Mouse (Mus musculus): Measurements from ENCODE around the gene Zc3hc1. TPM values are rescaled to one million over a fixed set of nuclear protein-coding genes. Genes with fewer than 3 reads are reported as not detected.

The Zc3hc1 gene
- 84.6 and 90.8 TPM in 2 replicates for polyA plus RNA-seq (2016; fragmentation: Nextera tagmentation; extraction: Ambion mirVana)

GRCm38 (mm10) chr6:30390714-30391697, at the start of gene Zc3hc1:
Zc3hc1 (minus strand) TSS chr6:30391028.
- 18% methylated on average over 33 of the region's 33 CpGs for whole genome bisulfite sequencing
- no peaks in the 10 kb centered on the region for H3K9me3 ChIP-seq

GRCm38 (mm10) chr6:30439576-30439975, 48.7 kb upstream of the Zc3hc1 start:
- WGBS: 96% methylated on average over 10 of the region's 10 CpGs
- no peaks in the 10 kb centered on the region for H3K4me1 ChIP-seq
- peaks cover 52% of the 10 kb centered on the region for H3K36me3 ChIP-seq (replicated peaks)

More at GRCm38 (mm10) chr6:30390714-30391697, at the start of gene Zc3hc1:
- Histone ChIP-seq H3K4me1 (peaks cover 6% of the 10 kb centered on the region), H3K27ac (replicated peaks) (peak within 1 kb of the TSS; percentile 90), H3K4me3 (peak within 1 kb of the TSS; percentile 83), H3K36me3 (replicated peaks) (peaks cover 14% of the 10 kb centered on the region), H3K27me3 (replicated peaks; ENCODE audit: low read depth, poor library complexity, severe bottlenecking) (no peaks in the 10 kb centered on the region)
- DNase-seq (ENCODE audit: low spot score): peak; percentile 83

GRCm38 (mm10) chr6:30437054-30437453, 46.2 kb upstream of the Zc3hc1 start:
- Histone ChIP-seq H3K27ac (replicated peaks) (no peak overlapping the region), H3K4me1 (no peaks in the 10 kb centered on the region), H3K36me3 (replicated peaks) (peaks cover 39% of the 10 kb centered on the region), H3K4me3 (no peak overlapping the region), H3K27me3 (replicated peaks; ENCODE audit: low read depth, poor library complexity, severe bottlenecking) (no peaks in the 10 kb centered on the region), H3K9me3 (no peaks in the 10 kb centered on the region)
- no peak for DNase-seq (ENCODE audit: low spot score)
- WGBS: 81% methylated on average over 3 of the region's 3 CpGs

More at GRCm38 (mm10) chr6:30439576-30439975, 48.7 kb upstream of the Zc3hc1 start:
- H3K27ac ChIP-seq (replicated peaks): no peak overlapping the region
- no peak overlapping the region for H3K4me3 ChIP-seq
- no peaks in the 10 kb centered on the region for H3K27me3 ChIP-seq (replicated peaks; ENCODE audit: low read depth, poor library complexity, severe bottlenecking)
- no peaks in the 10 kb centered on the region for H3K9me3 ChIP-seq
- no peak for DNase-seq (ENCODE audit: low spot score)

- no peaks in the 10 kb centered on the region for H3K27me3 ChIP-seq (replicated peaks; ENCODE audit: low read depth, poor library complexity, severe bottlenecking)
- WGBS: 95% methylated on average over 3 of the region's 3 CpGs
- no peaks in the 10 kb centered on the region for H3K9me3 ChIP-seq
- no peak overlapping the region for H3K4me3 ChIP-seq
- H3K27ac ChIP-seq (replicated peaks): no peak overlapping the region
- no peaks in the 10 kb centered on the region for H3K4me1 ChIP-seq
- DNase-seq (ENCODE audit: low spot score): no peak
- peaks cover 37% of the 10 kb centered on the region for H3K36me3 ChIP-seq (replicated peaks)
Measured at GRCm38 (mm10) chr6:30436476-30436875, 45.6 kb upstream of the Zc3hc1 start.

- DNase-seq (ENCODE audit: low spot score): no peak
- Histone ChIP-seq H3K27me3 (replicated peaks; ENCODE audit: low read depth, poor library complexity, severe bottlenecking) (no peaks in the 10 kb centered on the region), H3K36me3 (replicated peaks) (peaks cover 38% of the 10 kb centered on the region), H3K4me1 (no peaks in the 10 kb centered on the region), H3K27ac (replicated peaks) (no peak overlapping the region), H3K4me3 (no peak overlapping the region), H3K9me3 (no peaks in the 10 kb centered on the region)
- WGBS: 81% methylated on average over 3 of the region's 3 CpGs
Measured at GRCm38 (mm10) chr6:30432461-30433192, 41.8 kb upstream of the Zc3hc1 start.

GRCm38 (mm10) chr6:30416801-30417200, 26.0 kb upstream of the Zc3hc1 start:
- no peak overlapping the region for H3K27ac ChIP-seq (replicated peaks)
- DNase-seq (ENCODE audit: low spot score): no peak
- H3K4me3 ChIP-seq: no peak overlapping the region
- whole genome bisulfite sequencing: 92% methylated on average over 7 of the region's 7 CpGs
- H3K9me3 ChIP-seq: no peaks in the 10 kb centered on the region
- no peaks in the 10 kb centered on the region for H3K27me3 ChIP-seq (replicated peaks; ENCODE audit: low read depth, poor library complexity, severe bottlenecking)
- H3K4me1 ChIP-seq: peaks cover 4% of the 10 kb centered on the region; the same call in 1 of the 2 replicates
- peaks cover 66% of the 10 kb centered on the region for H3K36me3 ChIP-seq (replicated peaks)

- Histone ChIP-seq H3K9me3 (no peaks in the 10 kb centered on the region), H3K27ac (replicated peaks) (no peak overlapping the region), H3K27me3 (replicated peaks; ENCODE audit: low read depth, poor library complexity, severe bottlenecking) (no peaks in the 10 kb centered on the region), H3K36me3 (replicated peaks) (peaks cover 60% of the 10 kb centered on the region), H3K4me1 (peaks cover 4% of the 10 kb centered on the region; the same call in 1 of the 2 replicates), H3K4me3 (no peak overlapping the region)
- 95% methylated on average over 2 of the region's 2 CpGs for WGBS
- DNase-seq (ENCODE audit: low spot score): no peak
Measured at GRCm38 (mm10) chr6:30416126-30416525, 25.3 kb upstream of the Zc3hc1 start.

- no peak for DNase-seq (ENCODE audit: low spot score)
- Histone ChIP-seq H3K36me3 (replicated peaks) (peaks cover 46% of the 10 kb centered on the region), H3K27me3 (replicated peaks; ENCODE audit: low read depth, poor library complexity, severe bottlenecking) (no peaks in the 10 kb centered on the region), H3K9me3 (no peaks in the 10 kb centered on the region), H3K27ac (replicated peaks) (no peak overlapping the region), H3K4me3 (no peak overlapping the region), H3K4me1 (no peaks in the 10 kb centered on the region)
- WGBS: 91% methylated on average over 4 of the region's 4 CpGs
Measured at GRCm38 (mm10) chr6:30411311-30411710, 20.5 kb upstream of the Zc3hc1 start.

GRCm38 (mm10) chr6:30409399-30410093, 18.7 kb upstream of the Zc3hc1 start:
- no peaks in the 10 kb centered on the region for H3K9me3 ChIP-seq
- DNase-seq (ENCODE audit: low spot score): no peak
- peaks cover 37% of the 10 kb centered on the region for H3K36me3 ChIP-seq (replicated peaks)
- H3K4me1 ChIP-seq: peaks cover 3% of the 10 kb centered on the region
- H3K27me3 ChIP-seq (replicated peaks; ENCODE audit: low read depth, poor library complexity, severe bottlenecking): no peaks in the 10 kb centered on the region
- H3K27ac ChIP-seq (replicated peaks): no peak overlapping the region
- WGBS: 91% methylated on average over 7 of the region's 7 CpGs
- H3K4me3 ChIP-seq: no peak overlapping the region

GRCm38 (mm10) chr6:30408276-30408675, 17.4 kb upstream of the Zc3hc1 start:
- no peak for DNase-seq (ENCODE audit: low spot score)
- WGBS: 84% methylated on average over 4 of the region's 4 CpGs
- H3K36me3 ChIP-seq (replicated peaks): peaks cover 35% of the 10 kb centered on the region
- no peak overlapping the region for H3K4me3 ChIP-seq
- no peaks in the 10 kb centered on the region for H3K27me3 ChIP-seq (replicated peaks; ENCODE audit: low read depth, poor library complexity, severe bottlenecking)
- peaks cover 13% of the 10 kb centered on the region for H3K4me1 ChIP-seq
- H3K27ac ChIP-seq (replicated peaks): no peak overlapping the region
- no peaks in the 10 kb centered on the region for H3K9me3 ChIP-seq

- Histone ChIP-seq H3K4me1 (peaks cover 13% of the 10 kb centered on the region), H3K27ac (replicated peaks) (no peak overlapping the region), H3K4me3 (peak overlapping the region; percentile 99; the same call in 1 of the 2 replicates), H3K9me3 (no peaks in the 10 kb centered on the region), H3K36me3 (replicated peaks) (peaks cover 24% of the 10 kb centered on the region), H3K27me3 (replicated peaks; ENCODE audit: low read depth, poor library complexity, severe bottlenecking) (no peaks in the 10 kb centered on the region)
- 90% methylated on average over 5 of the region's 5 CpGs for WGBS
- DNase-seq (ENCODE audit: low spot score): no peak
Measured at GRCm38 (mm10) chr6:30404671-30405070, 13.8 kb upstream of the Zc3hc1 start.

- peak; percentile 65 for DNase-seq (ENCODE audit: low spot score)
- no peaks in the 10 kb centered on the region for H3K9me3 ChIP-seq
- H3K36me3 ChIP-seq (replicated peaks): peaks cover 21% of the 10 kb centered on the region
- H3K4me3 ChIP-seq: peak overlapping the region; percentile 99
- WGBS: 23% methylated on average over 4 of the region's 4 CpGs
- peak overlapping the region; percentile 77 for H3K27ac ChIP-seq (replicated peaks)
- H3K27me3 ChIP-seq (replicated peaks; ENCODE audit: low read depth, poor library complexity, severe bottlenecking): no peaks in the 10 kb centered on the region
- H3K4me1 ChIP-seq: peaks cover 13% of the 10 kb centered on the region
Measured at GRCm38 (mm10) chr6:30403465-30403864, 12.6 kb upstream of the Zc3hc1 start.
